Mouse (Mus musculus) CH12.LX (cell line): Measurements from ENCODE around the gene Akap1.

ENCODE experiments used
- CTCF ChIP-seq, 2 experiments: IDR thresholded peaks in 1 of 2; conservative IDR thresholded peaks in 1 of 2; 2 replicates each; pipeline ENCODE4 v1.5.1; 2011 to 2012; ENCODE audit warnings: low read depth in 2 of 2, low read length in 2 of 2, improper control_type of control experiment in 1 of 2, inconsistent platforms in 1 of 2, mild to moderate bottlenecking in 1 of 2, moderate library complexity in 1 of 2
- TCF12 ChIP-seq: IDR thresholded peaks from 2 replicates; pipeline ENCODE4 v1.6.1; 2014; ENCODE audit warnings: low read depth, mild to moderate bottlenecking, inconsistent platforms, low read length, improper control_type of control experiment
- ZKSCAN1 ChIP-seq: IDR thresholded peaks from 2 replicates; pipeline ENCODE4 v1.6.1; 2012; ENCODE audit warnings: low read depth, inconsistent platforms, low read length, improper control_type of control experiment, borderline replicate concordance

DNA sequence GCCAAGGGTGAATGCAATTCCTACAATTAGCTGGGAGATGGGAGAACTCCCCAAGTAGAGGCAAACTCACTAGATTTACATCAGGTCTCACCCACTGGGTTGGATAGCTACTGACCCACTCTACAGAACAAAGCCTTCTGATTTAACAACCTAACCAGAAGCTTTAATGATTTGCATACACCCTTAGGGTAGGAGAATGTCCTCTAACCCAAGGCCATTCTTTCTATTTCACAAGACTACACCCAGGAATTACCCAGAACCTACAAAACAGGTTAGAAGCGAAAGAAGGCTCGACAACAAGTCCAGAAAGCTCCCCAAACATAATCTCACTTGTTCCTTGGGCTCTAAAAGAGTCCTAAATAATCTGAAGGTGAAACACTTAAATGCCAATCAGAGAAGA, 2.0 kb downstream of the Akap1 start:
- TF ChIP-seq TCF12: no peak
- no peak for TF ChIP-seq CTCF (conservative IDR thresholded peaks at IDR 0.05 in 1 of 2, IDR thresholded peaks at IDR 0.05 in 1 of 2; ENCODE audit: low read depth in 2 of 2, low read length in 2 of 2)
- no peak for TF ChIP-seq ZKSCAN1
